Mouse (Mus musculus) layer of hippocampus, adult 2 months (tissue): ENCODE measurements around the gene Ube3a. TPM values are rescaled to one million over a fixed set of nuclear protein-coding genes. Genes with fewer than 3 reads are reported as not detected.

ENCODE experiments used
- DNase-seq, 2 experiments: peaks; one replicate each; pipeline ENCODE4 v3.0.0; 2022; ENCODE audit warnings: low spot score in 2 of 2
- H3K27ac ChIP-seq: fragments of 200-600 bp; 2 replicates; pipeline ENCODE4 v1.8.1; 2022
- H3K4me3 ChIP-seq: fragments of 200-600 bp; 2 replicates; pipeline ENCODE4 v1.8.1; 2022; ENCODE audit warnings: mild to moderate bottlenecking
- CTCF ChIP-seq: fragments of 200-600 bp; conservative IDR thresholded peaks from 2 replicates; pipeline ENCODE4 v1.8.1; 2022; ENCODE audit warnings: antibody characterized with exemption, mild to moderate bottlenecking, moderate library complexity
- long read RNA-seq, 2 experiments: library from polyadenylated mRNA; stranded (forward); transcript quantifications; one replicate each; pipeline ENCODE4 v2.0.0; 2021; ENCODE audit warnings: borderline mapping rate in 2 of 2
- total RNA-seq, 2 experiments: library from RNA; stranded (reverse); gene quantifications; 2 replicates each; pipeline ENCODE4 v1.2.3; 2021

Gene Ube3a
- 100 to 1,000 TPM; 143 to 145 TPM for total RNA-seq
- long read RNA-seq, experiment 1, full-length matches to known transcripts: 48 of 61 reads
- long read RNA-seq, experiment 1, partial matches to known transcripts: 4 of 61 reads
- long read RNA-seq, experiment 1, other reads (novel, unspliced or antisense): 9 of 61 reads
- long read RNA-seq, experiment 2, full-length matches to known transcripts: 53 of 75 reads
- long read RNA-seq, experiment 2, partial matches to known transcripts: 6 of 75 reads
- long read RNA-seq, experiment 2, other reads (novel, unspliced or antisense): 16 of 75 reads

DNA sequence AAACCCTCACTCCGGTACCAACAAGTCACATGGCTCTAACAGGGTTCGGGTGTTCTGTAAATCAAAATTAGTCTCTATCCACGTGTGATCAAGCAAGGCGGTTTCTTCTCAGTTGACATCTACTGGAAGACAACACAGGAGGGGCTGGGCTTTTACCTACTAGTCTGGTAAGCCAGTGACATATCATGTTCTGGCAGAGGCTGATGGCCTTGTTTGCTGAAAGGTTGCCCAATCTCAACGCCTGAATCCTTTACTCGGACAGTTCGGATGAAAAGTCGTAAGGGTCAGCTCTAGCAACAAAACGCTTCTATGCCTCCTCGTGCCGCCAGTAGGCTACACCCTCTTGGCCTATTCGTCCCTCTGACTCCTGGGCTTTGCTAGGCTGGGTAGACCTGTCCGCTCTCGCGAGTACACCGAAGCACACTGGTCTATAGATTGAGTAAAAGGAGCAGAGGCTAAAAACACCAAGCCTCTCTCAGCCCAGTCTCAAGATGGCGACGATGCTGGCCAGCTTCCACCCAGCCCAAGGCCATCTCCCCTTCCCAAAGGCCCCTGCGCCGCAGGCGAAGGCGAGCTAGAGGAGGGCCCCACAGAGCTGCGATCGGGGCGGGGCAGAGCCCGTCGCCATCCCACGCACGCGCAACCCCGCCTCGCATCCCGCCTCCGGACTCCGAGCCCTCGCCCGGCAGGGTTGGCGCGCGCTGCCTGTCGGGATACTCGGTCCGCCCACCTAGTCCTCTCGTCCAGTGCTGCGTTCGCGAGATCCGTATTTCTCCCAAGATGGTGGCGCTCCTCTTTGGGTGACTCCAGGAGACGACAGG is at the start of gene Ube3a:
Gene Ube3a (plus strand): TSS at position 706 of the 821 bp plus-strand sequence.
- Histone ChIP-seq H3K4me3 (peak within 1 kb of the TSS; percentile 89), H3K27ac (peak within 1 kb of the TSS; percentile 99)
- TF ChIP-seq CTCF: no peak; the same call in 1 of the 2 replicates
- DNase-seq: peak; percentile 97 to 98

DNA sequence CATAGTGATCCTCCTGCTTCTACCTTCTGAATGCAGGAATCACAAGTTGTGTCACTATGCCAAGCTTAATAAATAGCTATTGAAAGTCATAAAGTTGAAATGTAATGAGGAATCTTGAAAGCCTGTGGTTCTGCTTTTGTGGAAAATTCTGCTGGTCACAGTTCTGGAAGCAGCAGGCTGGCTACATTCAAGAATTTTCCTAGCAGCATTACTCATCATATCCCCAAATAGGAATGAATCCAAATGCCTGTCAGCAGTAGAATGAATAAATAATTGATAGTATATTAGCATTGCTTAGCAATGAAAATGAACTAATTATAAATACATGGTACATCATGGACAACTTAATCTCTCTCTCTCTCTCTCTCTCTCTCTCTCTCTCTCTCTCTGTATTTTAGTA is 35.7 kb upstream of the Ube3a start:
- Histone ChIP-seq H3K4me3 (no peak overlapping the region), H3K27ac (no peak overlapping the region)
- DNase-seq: no peak
- TF ChIP-seq CTCF: no peak

DNA sequence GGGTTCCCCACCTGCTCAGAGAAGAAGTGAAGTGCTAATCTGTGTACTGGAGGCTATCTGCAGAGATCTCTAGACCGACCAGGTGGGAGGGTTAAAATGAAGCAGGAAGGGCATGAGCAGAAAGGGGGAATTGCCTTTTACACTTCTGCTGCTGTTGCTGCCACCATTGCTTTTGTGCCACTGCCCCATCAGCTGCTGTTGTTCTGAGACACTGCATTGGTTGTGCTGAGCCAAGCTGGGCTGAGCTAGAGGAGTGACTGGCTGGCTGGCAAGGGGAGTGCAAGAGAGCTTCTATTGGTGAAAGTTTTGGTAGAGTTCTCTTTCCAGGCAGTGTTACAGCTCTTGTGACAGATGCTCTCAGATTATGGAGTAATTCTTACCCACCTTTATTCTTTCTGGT is 13.6 kb upstream of the Ube3a start:
- TF ChIP-seq CTCF: no peak
- Histone ChIP-seq H3K4me3 (no peak overlapping the region), H3K27ac (no peak overlapping the region)
- DNase-seq: no peak

DNA sequence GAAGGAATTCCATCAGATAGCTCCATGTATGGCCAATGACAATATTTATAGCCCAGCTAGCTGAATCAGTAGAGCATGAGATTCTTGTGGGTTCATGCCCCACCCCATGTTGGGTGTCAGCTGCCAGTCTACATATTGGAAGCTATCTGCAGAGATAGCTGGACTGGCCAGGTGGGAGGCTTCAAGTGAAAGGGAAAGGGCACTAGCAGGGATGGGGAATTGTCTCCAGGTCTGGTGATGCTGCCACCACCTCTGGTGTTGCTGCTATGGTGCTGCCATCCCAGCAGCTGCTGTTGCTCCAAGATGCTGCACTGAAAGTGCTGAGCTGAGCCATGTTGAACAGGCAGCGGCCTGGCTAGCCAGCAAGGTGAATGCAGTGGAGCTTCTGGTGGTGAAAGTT is 7.3 kb upstream of the Ube3a start:
- Histone ChIP-seq H3K4me3 (no peak overlapping the region), H3K27ac (no peak overlapping the region)
- no peak for DNase-seq
- no peak for TF ChIP-seq CTCF

DNA sequence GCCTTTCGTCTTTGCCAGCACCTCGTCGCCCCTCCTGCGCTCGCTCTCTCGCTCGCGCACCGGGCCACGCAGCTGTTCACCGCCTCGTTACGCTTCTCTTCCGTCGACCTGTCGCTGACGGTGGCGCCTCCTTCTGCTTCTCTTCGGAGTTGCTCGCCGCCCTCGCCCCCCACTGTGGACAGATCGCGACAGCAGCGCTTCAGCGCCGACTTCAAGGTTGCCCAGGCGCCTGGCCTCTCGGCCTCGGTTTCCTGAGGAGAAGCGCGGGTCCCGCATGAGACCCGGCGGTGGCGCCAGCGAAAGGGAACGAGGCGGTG is 274 bp downstream of the Ube3a start:
- Histone ChIP-seq H3K27ac (peak overlapping the region; percentile 99), H3K4me3 (peak overlapping the region; percentile 89)
- DNase-seq: no peak
- peak; percentile 62 for TF ChIP-seq CTCF

DNA sequence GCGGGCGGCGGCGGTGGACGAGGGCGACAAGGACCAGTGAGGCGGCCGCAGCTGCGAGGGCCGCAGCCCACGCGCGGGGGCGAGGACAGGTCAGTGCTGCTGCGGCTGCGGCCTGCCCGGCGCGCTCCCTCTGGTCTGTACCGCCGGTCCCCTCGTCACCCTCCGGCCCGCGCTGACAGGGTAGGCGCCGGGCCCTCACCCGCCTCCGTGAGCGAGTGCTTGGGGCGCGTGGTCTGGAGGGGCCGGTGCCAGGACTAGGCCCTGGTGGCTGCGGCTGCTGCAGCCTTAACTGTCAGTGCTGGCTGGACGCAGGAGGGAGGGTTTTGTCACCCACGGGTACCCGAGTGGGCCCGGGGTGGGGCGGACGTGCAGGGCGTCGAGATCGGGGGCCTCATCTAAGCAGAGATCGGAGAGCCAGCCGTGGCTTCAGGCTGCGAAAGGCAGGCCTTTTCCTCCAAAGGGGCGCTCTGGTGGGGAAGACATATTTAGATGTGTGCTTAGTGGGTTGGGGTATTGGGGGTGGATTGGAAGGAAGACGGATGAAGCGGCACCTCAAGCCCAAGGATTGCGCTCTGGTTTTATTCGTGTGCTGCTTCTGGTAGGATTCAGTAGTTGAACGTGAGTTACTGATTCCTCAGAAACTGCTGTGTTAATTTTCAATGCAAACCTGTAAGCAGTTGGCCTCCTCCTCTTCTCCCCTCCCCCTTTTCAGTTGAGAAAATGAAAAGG is 797 bp downstream of the Ube3a start:
- TF ChIP-seq CTCF: no peak
- Histone ChIP-seq H3K4me3 (peak overlapping the region; percentile 89), H3K27ac (peak overlapping the region; percentile 99)
- peak; percentile 45 to 62 for DNase-seq

DNA sequence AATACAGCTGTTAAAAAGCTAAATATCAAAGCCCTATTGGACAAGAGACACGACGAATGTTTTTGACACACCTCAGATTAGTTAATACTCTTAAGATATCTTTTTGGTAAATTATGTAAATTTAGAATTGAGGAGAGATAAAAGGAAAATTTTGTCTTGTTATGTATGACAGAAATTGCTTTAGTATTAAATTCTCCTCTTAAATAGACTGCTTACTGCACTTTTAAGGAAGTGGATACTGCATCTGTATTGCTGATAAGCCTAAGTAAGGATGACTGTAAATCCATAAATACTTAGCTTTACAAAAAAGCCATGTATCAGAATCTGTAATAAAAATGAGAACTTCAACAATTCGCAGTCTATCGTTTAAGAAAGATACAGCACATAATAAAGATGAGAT is 1.8 kb downstream of the Ube3a start:
- DNase-seq: no peak
- Histone ChIP-seq H3K27ac (peak overlapping the region; percentile 99), H3K4me3 (peak overlapping the region; percentile 89)
- no peak for TF ChIP-seq CTCF

DNA sequence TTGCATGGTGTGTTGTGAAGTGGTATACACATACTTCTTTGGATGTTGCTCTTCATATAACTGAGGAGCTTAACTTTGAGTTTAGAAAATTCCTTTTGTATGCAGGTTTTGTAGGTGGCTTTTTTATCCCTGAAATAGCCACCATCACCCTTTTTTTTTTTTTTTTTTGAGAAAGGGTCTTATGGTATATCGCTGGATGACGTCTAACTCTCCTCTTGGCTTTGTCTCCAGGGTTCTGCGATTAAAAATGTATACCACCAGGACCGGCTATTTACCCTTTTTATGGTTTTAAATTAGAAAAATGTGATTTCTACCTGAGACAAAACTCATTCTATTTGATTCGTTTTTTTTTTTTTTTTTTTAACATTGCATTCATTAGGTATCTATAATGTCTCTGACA is 2.2 kb downstream of the Ube3a start:
- H3K4me3 ChIP-seq: peak overlapping the region; percentile 89
- peak overlapping the region; percentile 99; the same call in 1 of the 2 replicates for H3K27ac ChIP-seq
- TF ChIP-seq CTCF: no peak

DNA sequence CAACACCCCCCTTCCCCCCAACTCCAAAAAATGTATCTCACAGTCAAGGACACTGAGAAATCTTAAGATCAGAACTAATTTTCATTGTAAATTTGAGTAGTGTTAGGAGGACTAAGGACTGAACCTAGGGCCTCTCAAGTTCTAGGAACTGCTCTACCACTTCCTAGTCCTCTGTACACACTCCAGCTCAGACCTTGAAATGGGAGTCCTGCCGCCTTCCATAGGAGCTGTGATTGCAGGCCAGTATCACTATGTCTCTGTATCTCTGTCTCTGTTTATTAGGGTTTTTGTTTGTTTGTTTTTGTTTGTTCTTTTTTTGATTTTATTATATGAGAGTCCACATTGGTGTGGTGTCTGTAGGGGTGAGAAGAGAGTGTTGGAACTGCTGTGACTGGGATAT is 3.4 kb downstream of the Ube3a start:
- Histone ChIP-seq H3K27ac (no peak overlapping the region), H3K4me3 (no peak overlapping the region; the same call in 1 of the 2 replicates)
- DNase-seq: no peak
- TF ChIP-seq CTCF: no peak

More for the DNA sequence above, 2.2 kb downstream of the Ube3a start:
- DNase-seq: no peak

DNA sequence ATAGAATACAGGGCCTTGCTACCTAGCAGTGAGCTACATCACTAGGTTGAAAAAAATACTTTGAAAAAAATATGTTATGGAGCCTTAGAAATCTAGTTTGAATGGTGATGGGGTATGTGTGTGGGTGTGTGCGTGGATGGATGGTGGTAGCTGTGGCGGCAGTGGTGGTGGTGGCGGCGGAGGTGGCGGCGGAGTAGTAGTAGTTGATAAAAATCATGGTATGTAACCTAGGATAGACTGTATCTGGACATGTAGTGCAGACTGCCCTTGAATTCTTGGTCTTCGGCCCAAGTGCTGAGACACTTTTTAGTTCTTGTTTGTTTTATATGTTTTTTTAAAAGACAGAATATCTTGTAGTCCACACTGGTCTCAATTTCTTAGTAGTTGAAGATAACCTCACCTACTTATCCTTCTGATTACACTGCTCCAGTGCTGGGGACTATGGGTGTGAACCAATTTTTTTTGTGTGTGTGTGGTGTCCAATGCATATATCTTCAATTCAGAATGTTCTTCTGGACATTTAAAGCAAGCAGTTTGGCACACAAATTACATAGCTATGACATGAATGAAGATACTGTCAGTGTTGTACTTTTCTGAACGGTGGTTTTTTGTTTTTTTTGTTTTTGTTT is 6.3 kb downstream of the Ube3a start:
- Histone ChIP-seq H3K4me3 (no peak overlapping the region), H3K27ac (no peak overlapping the region)
- DNase-seq: no peak
- TF ChIP-seq CTCF: no peak

DNA sequence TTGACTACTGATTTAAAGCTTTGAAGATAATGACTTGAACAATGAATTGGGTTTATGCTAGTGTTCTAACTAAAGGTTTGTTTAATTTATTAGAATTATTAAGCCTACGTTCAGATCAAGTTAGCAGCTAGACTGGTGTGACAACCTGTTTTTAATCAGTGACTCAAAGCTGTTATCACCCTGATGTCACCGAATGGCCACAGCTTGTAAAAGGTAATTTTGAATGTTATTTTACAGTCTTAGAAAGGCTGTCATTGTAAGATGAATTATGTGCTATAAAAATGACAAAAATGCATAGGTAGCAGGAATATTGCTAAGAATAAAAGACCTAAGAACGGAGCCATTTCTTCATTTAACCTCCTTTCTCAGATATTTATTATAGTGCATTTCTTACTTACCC is 14.7 kb downstream of the Ube3a start:
- no peak for TF ChIP-seq CTCF
- no peak overlapping the region for H3K4me3 ChIP-seq
- H3K27ac ChIP-seq: no peak overlapping the region
- no peak for DNase-seq

DNA sequence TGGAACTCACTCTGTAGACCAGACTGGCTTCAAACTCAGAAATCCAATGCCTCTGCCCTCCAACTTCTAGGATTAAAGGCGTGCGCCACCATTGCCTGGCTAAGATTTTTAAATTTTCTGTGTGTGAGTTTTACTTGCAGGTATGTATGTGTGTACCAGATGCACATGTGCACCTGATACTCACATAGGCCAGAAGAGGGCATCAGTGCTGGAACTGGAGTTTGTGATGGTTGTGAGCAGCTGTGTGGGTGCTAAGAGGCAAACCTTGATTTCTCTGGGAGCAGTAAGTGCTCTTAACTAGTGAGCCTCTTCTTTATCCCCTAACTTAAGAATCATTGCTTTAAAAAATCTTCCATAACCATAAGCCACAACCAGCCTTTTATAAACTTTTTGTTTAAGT is 17.0 kb downstream of the Ube3a start:
- no peak for DNase-seq
- TF ChIP-seq CTCF: peak; percentile 54
- H3K4me3 ChIP-seq: no peak overlapping the region
- no peak overlapping the region for H3K27ac ChIP-seq

DNA sequence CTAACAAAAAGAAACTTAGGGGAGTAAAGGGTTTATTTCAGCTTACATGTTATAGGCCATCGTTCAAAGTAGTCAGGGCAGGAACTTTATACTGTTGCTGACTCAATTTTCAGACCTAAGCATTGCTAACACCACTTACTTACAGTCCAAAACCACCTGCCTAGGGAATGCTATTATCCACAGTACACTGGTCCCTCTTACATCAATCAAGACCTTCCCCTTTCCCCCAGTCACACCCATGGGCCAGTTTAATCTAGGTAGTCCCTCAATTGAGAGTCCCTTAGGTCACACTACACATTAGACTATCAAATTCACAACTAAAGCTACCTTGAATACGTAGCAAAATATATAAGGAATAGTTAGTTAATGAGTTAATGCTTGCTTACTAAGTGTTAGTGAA is 24.8 kb downstream of the Ube3a start:
- DNase-seq: no peak
- no peak for TF ChIP-seq CTCF
- Histone ChIP-seq H3K4me3 (no peak overlapping the region), H3K27ac (no peak overlapping the region)
